Mouse (Mus musculus) myocyte (in vitro differentiated cells): ENCODE results near the gene Npsr1. TPM values are rescaled to one million over a fixed set of nuclear protein-coding genes. Genes with fewer than 3 reads are reported as not detected.

Source experiments
- H3K27me3 ChIP-seq: one replicate; pipeline ENCODE4 v1.6.1; 2011; ENCODE audit not compliant: control insufficient read depth, insufficient read depth, insufficient read length
- H3K36me3 ChIP-seq: one replicate; pipeline ENCODE4 v1.6.1; 2011; ENCODE audit not compliant: control insufficient read depth, insufficient read depth
- H3K4me2 ChIP-seq: one replicate; pipeline ENCODE4 v1.6.1; 2011; ENCODE audit warnings: low read depth, control low read depth
- H3K4me3 ChIP-seq: one replicate; pipeline ENCODE4 v1.5.1; 2011; ENCODE audit warnings: mild to moderate bottlenecking, control low read depth, moderate library complexity
- H3K79me2 ChIP-seq: one replicate; pipeline ENCODE4 v1.6.1; 2011; ENCODE audit not compliant: control insufficient read depth, insufficient read depth
- H3ac ChIP-seq: one replicate; pipeline ENCODE4 v1.6.1; 2011; ENCODE audit not compliant: control insufficient read depth, insufficient read length
- CEBPB ChIP-seq: IDR thresholded peaks from 2 replicates; pipeline ENCODE4 v1.6.1; 2011; ENCODE audit warnings: mild to moderate bottlenecking, moderate library complexity; ENCODE audit not compliant: poor library complexity, insufficient read depth, severe bottlenecking
- E2F4 ChIP-seq: IDR thresholded peaks from one replicate; pipeline ENCODE4 v1.6.1; 2011; ENCODE audit warnings: mild to moderate bottlenecking, control low read depth, moderate library complexity; ENCODE audit not compliant: insufficient read depth
- MAX ChIP-seq: IDR thresholded peaks from one replicate; pipeline ENCODE4 v1.6.1; 2011; ENCODE audit warnings: low read depth, mild to moderate bottlenecking, control low read depth
- MYOD1 ChIP-seq, 3 experiments: IDR thresholded peaks; one replicate each; pipeline ENCODE4 v1.6.1; 2011; ENCODE audit warnings: control low read depth in 2 of 3, low read depth in 2 of 3, mild to moderate bottlenecking in 2 of 3, moderate library complexity in 1 of 3; ENCODE audit not compliant: insufficient read length in 2 of 3, control insufficient read depth in 1 of 3
- MYOG ChIP-seq, 3 experiments: IDR thresholded peaks; one replicate each; pipeline ENCODE4 v1.6.1; 2011; ENCODE audit warnings: control low read depth in 2 of 3, low read depth in 2 of 3, mild to moderate bottlenecking in 2 of 3; ENCODE audit not compliant: insufficient read length in 2 of 3, control insufficient read depth in 1 of 3, insufficient read depth in 1 of 3
- POLR2A ChIP-seq: IDR thresholded peaks from one replicate; pipeline ENCODE4 v1.6.1; 2011; ENCODE audit warnings: low read depth, mild to moderate bottlenecking, control low read depth, moderate library complexity; ENCODE audit not compliant: insufficient read length
- POLR2AphosphoS2 ChIP-seq: IDR thresholded peaks from one replicate; pipeline ENCODE4 v1.6.1; 2011; ENCODE audit warnings: low read depth, control low read depth; ENCODE audit not compliant: insufficient read length
- REST ChIP-seq: IDR thresholded peaks from one replicate; pipeline ENCODE4 v1.6.1; 2011; ENCODE audit warnings: mild to moderate bottlenecking, control low read depth, moderate library complexity; ENCODE audit not compliant: insufficient read depth, insufficient read length
- SRF ChIP-seq: IDR thresholded peaks from one replicate; pipeline ENCODE4 v1.6.1; 2011; ENCODE audit warnings: low read depth; ENCODE audit not compliant: control insufficient read depth, insufficient read length
- TCF12 ChIP-seq: IDR thresholded peaks from one replicate; pipeline ENCODE4 v1.6.1; 2011; ENCODE audit warnings: mild to moderate bottlenecking, control low read depth; ENCODE audit not compliant: poor library complexity, insufficient read depth, severe bottlenecking
- TCF3 ChIP-seq: IDR thresholded peaks from one replicate; pipeline ENCODE4 v1.6.1; 2011; ENCODE audit warnings: low read depth, control low read depth; ENCODE audit not compliant: insufficient read length
- USF1 ChIP-seq: IDR thresholded peaks from one replicate; pipeline ENCODE4 v1.6.1; 2011; ENCODE audit warnings: low read depth, mild to moderate bottlenecking, control low read depth, moderate library complexity
- polyA plus RNA-seq: library from polyadenylated mRNA; unstranded; fragments of >200 nt; fragmentation: generic; extraction: Trizol; gene quantifications from one replicate; pipeline ENCODE4 v1.2.1, GENCODE M21; 2012; ENCODE audit warnings: missing spikeins

The Npsr1 gene
- polyA plus RNA-seq, 1 experiment = not detected

- no peak overlapping the region for H3K4me2 ChIP-seq
- TF ChIP-seq REST = no peak
- no peak for TF ChIP-seq MYOG (IDR thresholded peaks at IDR 0.05; ENCODE audit: control insufficient read depth in 1 of 3, insufficient read depth in 1 of 3, insufficient read length in 2 of 3, low read depth in 2 of 3)
- TF ChIP-seq SRF = no peak
- TF ChIP-seq E2F4 = no peak
- H3K4me3 ChIP-seq = no peak overlapping the region
- no peaks in the 10 kb centered on the region for H3K27me3 ChIP-seq
- H3K79me2 ChIP-seq = no peaks in the 10 kb centered on the region
- H3K36me3 ChIP-seq = no peaks in the 10 kb centered on the region
- H3ac ChIP-seq = no peak overlapping the region
Observed at GRCm38 (mm10) chr9:24284239-24285084, 186.7 kb downstream of the Npsr1 start.

- H3K4me2 ChIP-seq = no peak overlapping the region
- H3K36me3 ChIP-seq = no peaks in the 10 kb centered on the region
- no peak overlapping the region for H3K4me3 ChIP-seq
- H3ac ChIP-seq = no peak overlapping the region
- TF ChIP-seq POLR2A (no peak), MYOD1 (IDR thresholded peaks at IDR 0.05; ENCODE audit: control insufficient read depth in 1 of 3, insufficient read length in 2 of 3, low read depth in 2 of 3) (no peak), POLR2AphosphoS2 (no peak), MYOG (IDR thresholded peaks at IDR 0.05; ENCODE audit: control insufficient read depth in 1 of 3, insufficient read depth in 1 of 3, insufficient read length in 2 of 3, low read depth in 2 of 3) (no peak), E2F4 (no peak), USF1 (no peak), REST (no peak), CEBPB (no peak), TCF12 (no peak), TCF3 (no peak), MAX (no peak), SRF (no peak)
- no peaks in the 10 kb centered on the region for H3K79me2 ChIP-seq
- no peaks in the 10 kb centered on the region for H3K27me3 ChIP-seq
Observed at GRCm38 (mm10) chr9:24285419-24285818, 187.6 kb downstream of the Npsr1 start.

- no peaks in the 10 kb centered on the region for H3K36me3 ChIP-seq
- no peak overlapping the region for H3ac ChIP-seq
- no peak overlapping the region for H3K4me3 ChIP-seq
- H3K4me2 ChIP-seq = no peak overlapping the region
- H3K27me3 ChIP-seq = no peaks in the 10 kb centered on the region
- no peaks in the 10 kb centered on the region for H3K79me2 ChIP-seq
- no peak for TF ChIP-seq USF1
- no peak for TF ChIP-seq POLR2A
- TF ChIP-seq MYOD1 (IDR thresholded peaks at IDR 0.05; ENCODE audit: control insufficient read depth in 1 of 3, insufficient read length in 2 of 3, low read depth in 2 of 3) = no peak
- TF ChIP-seq REST = no peak
- TF ChIP-seq E2F4 = no peak
- no peak for TF ChIP-seq TCF3
- no peak for TF ChIP-seq TCF12
Observed at GRCm38 (mm10) chr9:24291385-24291784, 193.6 kb downstream of the Npsr1 start.

- H3K27me3 ChIP-seq = no peaks in the 10 kb centered on the region
- H3K4me3 ChIP-seq = no peak overlapping the region
- no peak overlapping the region for H3K4me2 ChIP-seq
- no peaks in the 10 kb centered on the region for H3K36me3 ChIP-seq
- no peak overlapping the region for H3ac ChIP-seq
- TF ChIP-seq TCF12 (no peak), CEBPB (no peak), TCF3 (no peak), USF1 (no peak), MYOG (IDR thresholded peaks at IDR 0.05; ENCODE audit: control insufficient read depth in 1 of 3, insufficient read depth in 1 of 3, insufficient read length in 2 of 3, low read depth in 2 of 3) (no peak), SRF (no peak), MYOD1 (IDR thresholded peaks at IDR 0.05; ENCODE audit: control insufficient read depth in 1 of 3, insufficient read length in 2 of 3, low read depth in 2 of 3) (no peak), POLR2A (no peak), REST (no peak), POLR2AphosphoS2 (no peak), MAX (no peak), E2F4 (no peak)
- no peaks in the 10 kb centered on the region for H3K79me2 ChIP-seq
Observed at GRCm38 (mm10) chr9:24293252-24293959, 195.6 kb downstream of the Npsr1 start.

GRCm38 (mm10) chr9:24302906-24303305 lies 205.1 kb downstream of the Npsr1 start:
- no peaks in the 10 kb centered on the region for H3K36me3 ChIP-seq
- H3ac ChIP-seq = no peak overlapping the region
- H3K4me3 ChIP-seq = no peak overlapping the region
- no peak for TF ChIP-seq MAX
- no peak for TF ChIP-seq USF1
- TF ChIP-seq POLR2AphosphoS2 = no peak
- no peak for TF ChIP-seq MYOG (IDR thresholded peaks at IDR 0.05; ENCODE audit: control insufficient read depth in 1 of 3, insufficient read depth in 1 of 3, insufficient read length in 2 of 3, low read depth in 2 of 3)
- H3K79me2 ChIP-seq = no peaks in the 10 kb centered on the region
- no peak overlapping the region for H3K4me2 ChIP-seq
- H3K27me3 ChIP-seq = no peaks in the 10 kb centered on the region
